Mouse (Mus musculus) ES-CJ7 (cell line): ENCODE data around the gene Epb41.

Experiments
- DNase-seq: peaks from one replicate; pipeline ENCODE4 v3.0.0; 2011; ENCODE audit warnings: low read depth, low spot score

Gene Epb41

GRCm38 (mm10) chr4:132074933-132075769, at the start of gene Epb41:
Epb41 (minus strand) TSS chr4:132075321.
- peak; percentile 98 for DNase-seq

GRCm38 (mm10) chr4:132123166-132123565, 48.0 kb upstream of the Epb41 start:
- no peak for DNase-seq

- DNase-seq = peak; percentile 44
These were observed 46.6 kb upstream of the Epb41 start for GRCm38 (mm10) chr4:132121674-132122073.

- DNase-seq = no peak
These were observed 44.4 kb upstream of the Epb41 start for GRCm38 (mm10) chr4:132119566-132119965.

GRCm38 (mm10) chr4:132116315-132116714, 41.2 kb upstream of the Epb41 start:
- no peak for DNase-seq

- peak; percentile 25 for DNase-seq
These were observed 38.4 kb upstream of the Epb41 start for GRCm38 (mm10) chr4:132113411-132114095.

GRCm38 (mm10) chr4:132111227-132111626, 36.1 kb upstream of the Epb41 start:
- no peak for DNase-seq

GRCm38 (mm10) chr4:132108221-132108620, 33.1 kb upstream of the Epb41 start:
- DNase-seq = no peak

GRCm38 (mm10) chr4:132101152-132101551, 26.0 kb upstream of the Epb41 start:
- DNase-seq = no peak

GRCm38 (mm10) chr4:132099548-132099947, 24.4 kb upstream of the Epb41 start:
- DNase-seq = no peak

GRCm38 (mm10) chr4:132095043-132095442, 19.9 kb upstream of the Epb41 start:
- DNase-seq = no peak

- DNase-seq = no peak
These were observed 18.8 kb upstream of the Epb41 start for GRCm38 (mm10) chr4:132093928-132094327.

GRCm38 (mm10) chr4:132093136-132093535, 18.0 kb upstream of the Epb41 start:
- no peak for DNase-seq

- peak; percentile 73 for DNase-seq
These were observed 13.8 kb upstream of the Epb41 start for GRCm38 (mm10) chr4:132088921-132089320.

GRCm38 (mm10) chr4:132085114-132085513, 10.0 kb upstream of the Epb41 start:
- DNase-seq = no peak

GRCm38 (mm10) chr4:132080492-132080983, 5.4 kb upstream of the Epb41 start:
- no peak for DNase-seq

GRCm38 (mm10) chr4:132079555-132080275, 4.6 kb upstream of the Epb41 start:
- peak; percentile 53 for DNase-seq

- no peak for DNase-seq
These were observed 3.2 kb upstream of the Epb41 start for GRCm38 (mm10) chr4:132078296-132078714.

GRCm38 (mm10) chr4:132077445-132077844, 2.3 kb upstream of the Epb41 start:
- DNase-seq = no peak

GRCm38 (mm10) chr4:132076480-132077405, 1.6 kb upstream of the Epb41 start:
- peak; percentile 30 for DNase-seq

GRCm38 (mm10) chr4:132075796-132076195, 675 bp upstream of the Epb41 start:
- DNase-seq = no peak
